Mouse (Mus musculus): ENCODE results near the gene Il17c. TPM values are rescaled to one million over a fixed set of nuclear protein-coding genes. Genes with fewer than 3 reads are reported as not detected.

Gene Il17c
- polyA plus RNA-seq, 1 experiment from 2014 or later, result not detected

- H3K4me2 ChIP-seq, result no peak overlapping the region
- WGBS, result 85% methylated on average over 9 of the region's 9 CpGs
- no peak overlapping the region for H3K27ac ChIP-seq
- H3K4me1 ChIP-seq (replicated peaks), result no peaks in the 10 kb centered on the region
- peaks cover 97% of the 10 kb centered on the region for H3K36me3 ChIP-seq
- no peak overlapping the region for H3K9ac ChIP-seq
- no peak overlapping the region for H3K4me3 ChIP-seq
- no peaks in the 10 kb centered on the region for H3K9me3 ChIP-seq
- ATAC-seq (ENCODE audit: low FRiP score), result no peak
- no peaks in the 10 kb centered on the region for H3K27me3 ChIP-seq
Observed at GRCm38 (mm10) chr8:122414311-122414710, 7.5 kb upstream of the Il17c start.

- H3K27me3 ChIP-seq, result no peaks in the 10 kb centered on the region
- no peak overlapping the region for H3K9ac ChIP-seq
- no peaks in the 10 kb centered on the region for H3K4me1 ChIP-seq (replicated peaks)
- 95% methylated on average over 6 of the region's 6 CpGs for WGBS
- H3K27ac ChIP-seq, result no peak overlapping the region
- ATAC-seq (ENCODE audit: low FRiP score), result no peak
- H3K36me3 ChIP-seq, result peaks cover 90% of the 10 kb centered on the region
- H3K4me3 ChIP-seq, result no peak overlapping the region
- H3K9me3 ChIP-seq, result no peaks in the 10 kb centered on the region
- no peak overlapping the region for H3K4me2 ChIP-seq
Observed at GRCm38 (mm10) chr8:122415554-122415953, 6.3 kb upstream of the Il17c start.

GRCm38 (mm10) chr8:122419881-122420555 is 1.8 kb upstream of the Il17c start:
- H3K4me1 ChIP-seq (replicated peaks), result no peaks in the 10 kb centered on the region
- no peaks in the 10 kb centered on the region for H3K9me3 ChIP-seq
- no peak for ATAC-seq (ENCODE audit: low FRiP score)
- no peak overlapping the region for H3K27ac ChIP-seq
- H3K27me3 ChIP-seq, result no peaks in the 10 kb centered on the region
- no peak overlapping the region for H3K4me2 ChIP-seq
- H3K9ac ChIP-seq, result no peak overlapping the region
- no peak overlapping the region for H3K4me3 ChIP-seq
- 69% methylated on average over 9 of the region's 9 CpGs for WGBS
- peaks cover 49% of the 10 kb centered on the region for H3K36me3 ChIP-seq

GRCm38 (mm10) chr8:122423217-122423616 is 1.4 kb downstream of the Il17c start:
- no peaks in the 10 kb centered on the region for H3K4me1 ChIP-seq (replicated peaks)
- H3K27me3 ChIP-seq, result no peaks in the 10 kb centered on the region
- ATAC-seq (ENCODE audit: low FRiP score), result no peak
- H3K9me3 ChIP-seq, result no peaks in the 10 kb centered on the region
- H3K36me3 ChIP-seq, result peaks cover 19% of the 10 kb centered on the region
- no peak overlapping the region for H3K4me2 ChIP-seq
- H3K9ac ChIP-seq, result no peak overlapping the region; the same call in 1 of the 2 replicates
- WGBS, result 85% methylated on average over 24 of the region's 24 CpGs
- H3K27ac ChIP-seq, result no peak overlapping the region
- H3K4me3 ChIP-seq, result no peak overlapping the region

GRCm38 (mm10) chr8:122423659-122424058 is 1.8 kb downstream of the Il17c start:
- Histone ChIP-seq H3K36me3 (peaks cover 14% of the 10 kb centered on the region), H3K27ac (no peak overlapping the region), H3K4me2 (no peak overlapping the region), H3K9ac (no peak overlapping the region), H3K4me3 (no peak overlapping the region), H3K9me3 (no peaks in the 10 kb centered on the region), H3K27me3 (no peaks in the 10 kb centered on the region), H3K4me1 (replicated peaks) (no peaks in the 10 kb centered on the region)
- WGBS, result 52% methylated on average over 5 of the region's 5 CpGs
- ATAC-seq (ENCODE audit: low FRiP score), result no peak

GRCm38 (mm10) chr8:122426145-122426544 is 4.3 kb downstream of the Il17c start:
- peaks cover under 1% of the 10 kb centered on the region; the same call in 1 of the 2 replicates for H3K36me3 ChIP-seq
- H3K27me3 ChIP-seq, result no peaks in the 10 kb centered on the region
- H3K4me2 ChIP-seq, result no peak overlapping the region
- no peaks in the 10 kb centered on the region for H3K4me1 ChIP-seq (replicated peaks)
- H3K9me3 ChIP-seq, result no peaks in the 10 kb centered on the region
- no peak overlapping the region for H3K9ac ChIP-seq
- 84% methylated on average over 9 of the region's 9 CpGs for WGBS
- H3K27ac ChIP-seq, result no peak overlapping the region
- ATAC-seq (ENCODE audit: low FRiP score), result no peak
- H3K4me3 ChIP-seq, result no peak overlapping the region

- Histone ChIP-seq H3K9me3 (no peaks in the 10 kb centered on the region), H3K4me2 (no peak overlapping the region), H3K9ac (no peak overlapping the region), H3K4me1 (replicated peaks) (peaks cover 12% of the 10 kb centered on the region), H3K27me3 (peaks cover 12% of the 10 kb centered on the region), H3K4me3 (no peak overlapping the region), H3K36me3 (no peaks in the 10 kb centered on the region), H3K27ac (no peak overlapping the region)
- 89% methylated on average over 7 of the region's 7 CpGs for WGBS
- no peak for ATAC-seq (ENCODE audit: low FRiP score)
Observed at GRCm38 (mm10) chr8:122427607-122428006, 5.8 kb downstream of the Il17c start.

- Histone ChIP-seq H3K27me3 (peaks cover 17% of the 10 kb centered on the region), H3K9me3 (no peaks in the 10 kb centered on the region), H3K4me2 (no peak overlapping the region), H3K9ac (no peak overlapping the region), H3K4me1 (replicated peaks) (peaks cover 17% of the 10 kb centered on the region), H3K36me3 (no peaks in the 10 kb centered on the region), H3K4me3 (no peak overlapping the region), H3K27ac (no peak overlapping the region)
- ATAC-seq (ENCODE audit: low FRiP score), result no peak
- WGBS, result 94% methylated on average over 9 of the region's 9 CpGs
Observed at GRCm38 (mm10) chr8:122428163-122428562, 6.3 kb downstream of the Il17c start.

GRCm38 (mm10) chr8:122430058-122430636 is 8.3 kb downstream of the Il17c start:
- WGBS, result 85% methylated on average over 10 of the region's 10 CpGs
- peaks cover 17% of the 10 kb centered on the region for H3K4me1 ChIP-seq (replicated peaks)
- no peak overlapping the region for H3K4me3 ChIP-seq
- H3K36me3 ChIP-seq, result peaks cover 19% of the 10 kb centered on the region
- no peak overlapping the region for H3K4me2 ChIP-seq
- H3K27ac ChIP-seq, result no peak overlapping the region
- ATAC-seq (ENCODE audit: low FRiP score), result no peak
- H3K27me3 ChIP-seq, result peaks cover 19% of the 10 kb centered on the region
- H3K9me3 ChIP-seq, result no peaks in the 10 kb centered on the region
- H3K9ac ChIP-seq, result no peak overlapping the region

GRCm38 (mm10) chr8:122430646-122431045 is 8.8 kb downstream of the Il17c start:
- no peak overlapping the region for H3K9ac ChIP-seq
- WGBS, result 79% methylated on average over 3 of the region's 3 CpGs
- no peak overlapping the region for H3K4me2 ChIP-seq
- ATAC-seq (ENCODE audit: low FRiP score), result no peak
- H3K4me3 ChIP-seq, result no peak overlapping the region
- peaks cover 24% of the 10 kb centered on the region for H3K36me3 ChIP-seq
- H3K27me3 ChIP-seq, result peaks cover 19% of the 10 kb centered on the region
- H3K9me3 ChIP-seq, result no peaks in the 10 kb centered on the region; the same call in 1 of the 2 replicates
- H3K4me1 ChIP-seq (replicated peaks), result peaks cover 17% of the 10 kb centered on the region
- no peak overlapping the region for H3K27ac ChIP-seq

- H3K4me3 ChIP-seq, result peak overlapping the region; percentile 37
- ATAC-seq (ENCODE audit: low FRiP score), result no peak
- whole genome bisulfite sequencing, result 38% methylated on average over 18 of the region's 18 CpGs
- no peaks in the 10 kb centered on the region; the same call in 1 of the 2 replicates for H3K9me3 ChIP-seq
- peaks cover 17% of the 10 kb centered on the region for H3K4me1 ChIP-seq (replicated peaks)
- H3K27me3 ChIP-seq, result peaks cover 19% of the 10 kb centered on the region
- H3K4me2 ChIP-seq, result peak overlapping the region; percentile 59
- peaks cover 37% of the 10 kb centered on the region for H3K36me3 ChIP-seq
- H3K9ac ChIP-seq, result peak overlapping the region; percentile 65
- H3K27ac ChIP-seq, result peak overlapping the region; percentile 3
Observed at GRCm38 (mm10) chr8:122431694-122432442, 10.0 kb downstream of the Il17c start.

- H3K9ac ChIP-seq, result peak within 1 kb of the TSS; percentile 65
- no peaks in the 10 kb centered on the region; the same call in 1 of the 2 replicates for H3K9me3 ChIP-seq
- peak within 1 kb of the TSS; percentile 3 for H3K27ac ChIP-seq
- H3K27me3 ChIP-seq, result peaks cover 19% of the 10 kb centered on the region
- H3K4me3 ChIP-seq, result peak within 1 kb of the TSS; percentile 37
- peak; percentile 79 for ATAC-seq (ENCODE audit: low FRiP score)
- peaks cover 17% of the 10 kb centered on the region for H3K4me1 ChIP-seq (replicated peaks)
- H3K4me2 ChIP-seq, result peak within 1 kb of the TSS; percentile 59
- WGBS, result 5% methylated on average over 45 of the region's 45 CpGs
- H3K36me3 ChIP-seq, result peaks cover 45% of the 10 kb centered on the region
Observed at GRCm38 (mm10) chr8:122432443-122433268, 10.8 kb downstream of the Il17c start, which contains the start of gene Cyba. Cyba (minus strand) TSS chr8:122432930.

All from hindbrain, embryonic 13.5 days (tissue).